Mouse (Mus musculus) B cell, adult 67 days (primary cell): ENCODE measurements around the gene Arhgdig. TPM values are rescaled to one million over a fixed set of nuclear protein-coding genes. Genes with fewer than 3 reads are reported as not detected.

Experiments used
- total RNA-seq, 2 experiments: library from RNA; stranded (reverse); gene quantifications; 4 replicates each; pipeline ENCODE4 v1.2.4; 2023

Gene Arhgdig
- not detected for total RNA-seq

GRCm38 (mm10) chr17:26207686-26208085 lies at the start of gene Arhgdig:
TSS of gene Arhgdig (minus strand) at chr17:26207786.

GRCm38 (mm10) chr17:26252539-26253251 lies 45.1 kb upstream of the Arhgdig start, which contains the start of gene Luc7l:
TSS of gene Luc7l (plus strand) at chr17:26252896.

GRCm38 (mm10) chr17:26244101-26244841 lies 36.7 kb upstream of the Arhgdig start, which contains the start of gene Fam234a:
TSS of gene Fam234a (minus strand) at chr17:26244242.

GRCm38 (mm10) chr17:26202737-26203136 lies 4.8 kb downstream of the Arhgdig start, which contains the start of gene Rgs11:
TSS of gene Rgs11 (plus strand) at chr17:26202951.

GRCm38 (mm10) chr17:26198892-26199291 lies 8.7 kb downstream of the Arhgdig start, which contains the start of gene Pdia2:
TSS of gene Pdia2 (minus strand) at chr17:26199087.

Other genes starting within 250 kb of the Arhgdig start
- gene Capn15, start 222.0 kb downstream of the Arhgdig start, total RNA-seq: 10 to 100 TPM; 42.6 to 48.1 TPM
- gene Rab11fip3, start 138.2 kb downstream of the Arhgdig start, total RNA-seq: 10 to 100 TPM; 10.4 to 11.9 TPM
- gene Decr2, start 117.4 kb downstream of the Arhgdig start, total RNA-seq: 1 to 10 TPM; 4.1 to 5.3 TPM
- gene Nme4, start 112.2 kb downstream of the Arhgdig start, total RNA-seq: 1 to 10 TPM; 1.0 to 1.8 TPM
- gene Tmem8, start 94.5 kb downstream of the Arhgdig start, total RNA-seq: 10 to 100 TPM; 24.7 to 26.6 TPM
- 10 to 100 TPM; 47.7 to 60.0 TPM for gene Mrpl28, start 84.3 kb downstream of the Arhgdig start, total RNA-seq
- 10 to 100 TPM; 82.9 to 91.9 TPM for gene Axin1, start 69.1 kb downstream of the Arhgdig start, total RNA-seq
- not detected for gene Pdia2, start 8.7 kb downstream of the Arhgdig start, total RNA-seq
- gene Rgs11, start 4.8 kb downstream of the Arhgdig start, total RNA-seq: 1 to 10 TPM; 2.1 to 2.8 TPM
- 10 to 100 TPM; 13.6 to 17.1 TPM for gene Fam234a, start 36.5 kb upstream of the Arhgdig start, total RNA-seq
- gene Luc7l, start 45.1 kb upstream of the Arhgdig start, total RNA-seq: 100 to 1,000 TPM in 1 of 2 experiments, 10 to 100 TPM in 1; 86.3 to 100 TPM
- under 1 TPM; 0.18 to 0.29 TPM for gene Neurl1b, start 207.0 kb upstream of the Arhgdig start, total RNA-seq